Mouse (Mus musculus) ES-E14 (cell line): ENCODE data around the gene Nlrp6. TPM values are rescaled to one million over a fixed set of nuclear protein-coding genes. Genes with fewer than 3 reads are reported as not detected.

Source experiments
- DNase-seq: peaks from one replicate; pipeline ENCODE4 v3.0.0-alpha.2; 2013; ENCODE audit warnings: low read depth, low spot score
- H3K27ac ChIP-seq: 2 replicates; pipeline ENCODE4 v1.5.1; 2012; ENCODE audit warnings: low read depth, mild to moderate bottlenecking, low read length, moderate library complexity, mixed read lengths; ENCODE audit not compliant: poor library complexity, insufficient read depth, severe bottlenecking
- H3K36me3 ChIP-seq: 2 replicates; pipeline ENCODE4 v1.6.1; 2012; ENCODE audit warnings: mild to moderate bottlenecking, low read length, moderate library complexity, mixed read lengths; ENCODE audit not compliant: control insufficient read depth, poor library complexity, insufficient read depth, severe bottlenecking
- H3K4me1 ChIP-seq, 2 experiments: fragments of 150-350 bp in 1 of 2; sonication (generic) in 1 of 2; 2 replicates each; pipeline ENCODE4 v1.6.1; 2012; ENCODE audit warnings: low read length in 2 of 2, mild to moderate bottlenecking in 1 of 2, mixed read lengths in 1 of 2; ENCODE audit not compliant: control insufficient read depth in 2 of 2, insufficient read depth in 2 of 2, poor library complexity in 1 of 2
- H3K4me3 ChIP-seq, 2 experiments: fragments of 150-350 bp in 1 of 2; sonication (generic) in 1 of 2; 2 replicates each; pipeline ENCODE4 v1.5.1; 2012; ENCODE audit warnings: low read length in 2 of 2, low read depth in 1 of 2, mild to moderate bottlenecking in 1 of 2, mixed read lengths in 1 of 2; ENCODE audit not compliant: insufficient read depth in 1 of 2, poor library complexity in 1 of 2, severe bottlenecking in 1 of 2
- H3K9ac ChIP-seq: 2 replicates; pipeline ENCODE4 v1.6.1; 2012; ENCODE audit warnings: low read depth, mild to moderate bottlenecking, low read length, mixed read lengths; ENCODE audit not compliant: poor library complexity, insufficient read depth, severe bottlenecking
- H3K9me3 ChIP-seq: fragments of 150-350 bp; sonication (generic); 2 replicates; pipeline ENCODE4 v1.6.1; 2012; ENCODE audit warnings: low read depth, mild to moderate bottlenecking, low read length; ENCODE audit not compliant: control insufficient read depth, insufficient read depth
- CHD2 ChIP-seq: IDR thresholded peaks from 2 replicates; pipeline ENCODE4 v1.6.1; 2014; ENCODE audit warnings: mild to moderate bottlenecking, low read depth, low read length, inconsistent platforms
- HCFC1 ChIP-seq: IDR thresholded peaks from 2 replicates; pipeline ENCODE4 v1.6.1; 2012; ENCODE audit warnings: low read length, inconsistent platforms, borderline replicate concordance; ENCODE audit not compliant: insufficient read depth
- MAFK ChIP-seq: IDR thresholded peaks from 2 replicates; pipeline ENCODE4 v1.6.1; 2014; ENCODE audit warnings: mild to moderate bottlenecking, low read depth, low read length, inconsistent platforms; ENCODE audit not compliant: insufficient read depth
- ZC3H11A ChIP-seq: IDR thresholded peaks from 2 replicates; pipeline ENCODE4 v1.6.1; 2012; ENCODE audit warnings: low read depth, mild to moderate bottlenecking, inconsistent platforms, low read length, borderline replicate concordance
- ZNF384 ChIP-seq: IDR thresholded peaks from 2 replicates; pipeline ENCODE4 v1.6.1; 2012; ENCODE audit warnings: low read depth, low read length, inconsistent platforms
- in situ Hi-C, 2 experiments: fragments of 600-800 bp; cut with MboI; formaldehyde crosslinking; loops; one replicate each; pipeline ENCODE4 v1.15.1; 2025; ENCODE audit warnings: low sequenced_read_pairs in 2 of 2, inconsistent platforms in 1 of 2; ENCODE audit not compliant: unreplicated experiment in 2 of 2
- total RNA-seq: library from RNA; depleted of rRNA; stranded (reverse); fragments of 300-350 nt; gene quantifications from 2 replicates; pipeline ENCODE4 v1.2.3, GENCODE M21; 2012

Gene Nlrp6
- total RNA-seq, 1 experiment: 0.27 TPM

DNA sequence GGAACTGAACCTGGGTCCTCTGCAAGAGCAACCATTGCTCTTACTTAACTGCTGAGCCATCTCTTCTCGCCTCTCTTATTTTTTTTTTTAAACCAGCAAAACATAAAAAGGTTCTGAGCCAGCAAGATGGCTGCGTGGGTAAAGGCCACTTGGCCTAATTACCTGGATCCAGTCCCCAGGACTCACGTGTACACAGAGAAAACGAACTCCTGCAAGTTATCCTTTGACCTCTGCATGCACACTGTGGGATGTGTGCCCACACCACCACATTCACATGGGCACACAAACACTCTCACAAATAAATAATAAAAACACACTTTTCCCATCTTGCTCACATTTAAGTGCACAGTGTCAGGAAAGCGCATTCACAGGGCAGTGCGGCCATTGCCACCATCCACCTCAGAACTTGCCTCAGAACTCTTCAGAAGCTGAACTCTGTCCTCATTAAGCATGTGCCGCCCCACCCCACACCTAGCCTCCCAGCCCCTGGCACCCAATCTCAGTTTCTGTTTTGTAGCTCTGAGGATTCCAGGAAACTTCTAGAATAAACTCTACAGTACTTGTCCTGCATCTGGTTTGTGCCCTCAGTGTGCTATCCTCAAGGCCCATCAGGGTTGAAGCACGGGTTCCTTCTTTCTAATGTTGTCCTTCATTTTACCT is 6.5 kb upstream of the Nlrp6 start:
- in situ Hi-C loops: no loop called here
- TF ChIP-seq CHD2 (no peak), HCFC1 (no peak), ZNF384 (no peak), MAFK (no peak), ZC3H11A (no peak)
- Histone ChIP-seq H3K9ac (no peak overlapping the region), H3K4me3 (no peak overlapping the region), H3K4me1 (peaks cover 2 to 7% of the 10 kb centered on the region in 2 experiments; a peak in 3 of 4 replicates), H3K27ac (no peak overlapping the region), H3K36me3 (no peaks in the 10 kb centered on the region), H3K9me3 (no peaks in the 10 kb centered on the region)
- no peak for DNase-seq

DNA sequence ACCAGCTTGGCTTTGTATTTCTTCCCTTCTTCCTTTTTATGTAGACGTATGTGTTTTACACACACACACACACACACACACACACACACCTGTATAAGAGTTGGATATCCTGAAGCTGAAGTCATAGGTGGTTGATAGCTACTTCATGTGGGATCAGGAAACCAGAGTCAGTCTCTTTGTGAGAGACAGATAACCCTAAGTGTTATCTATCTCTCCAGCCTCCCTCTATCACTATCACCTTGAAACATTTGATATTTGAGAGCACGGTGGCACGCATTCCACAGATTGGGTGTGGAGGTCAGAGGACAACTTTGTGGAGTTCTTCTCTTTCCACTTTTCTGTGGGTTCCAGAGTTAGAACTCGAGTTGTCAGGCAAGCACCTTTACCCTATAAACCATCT is 791 bp upstream of the Nlrp6 start:
- no peak for DNase-seq
- no peak for TF ChIP-seq MAFK
- TF ChIP-seq HCFC1: no peak
- no peak for TF ChIP-seq ZC3H11A
- no peak for TF ChIP-seq CHD2
- no peak for TF ChIP-seq ZNF384

DNA sequence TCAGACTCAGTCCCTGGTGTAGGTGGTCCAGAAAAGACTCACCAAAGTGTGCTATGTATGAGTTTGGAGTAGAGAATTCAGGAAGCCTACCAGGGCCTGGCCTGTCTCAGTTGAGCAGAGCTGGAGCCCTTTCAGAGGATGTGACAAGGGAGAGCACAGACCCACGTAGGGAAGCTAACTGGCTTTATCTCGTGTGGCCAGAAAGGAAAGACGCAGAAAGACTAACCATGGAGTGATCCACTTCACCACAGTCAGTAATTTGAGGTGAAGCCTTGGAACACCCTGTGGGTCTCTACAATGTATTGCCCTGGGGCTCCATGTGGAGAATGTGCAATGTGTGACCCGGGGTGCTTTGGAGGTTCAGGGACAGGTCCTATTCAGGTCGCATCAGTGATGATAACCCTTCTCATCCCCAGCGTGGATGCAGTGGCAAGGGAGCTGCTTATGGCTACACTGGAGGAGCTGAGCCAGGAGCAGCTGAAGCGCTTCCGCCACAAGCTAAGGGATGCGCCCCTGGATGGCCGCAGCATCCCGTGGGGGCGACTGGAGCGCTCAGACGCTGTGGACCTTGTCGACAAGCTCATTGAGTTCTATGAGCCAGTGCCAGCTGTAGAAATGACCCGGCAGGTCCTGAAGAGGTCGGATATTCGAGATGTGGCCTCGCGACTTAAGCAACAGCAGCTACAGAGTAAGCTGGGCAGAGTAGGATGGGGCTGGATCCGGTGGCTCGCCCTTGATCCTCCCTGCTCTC is 698 bp downstream of the Nlrp6 start:
- peak overlapping the region; percentile 13 to 32; a peak in 2 of 4 replicates for H3K4me3 ChIP-seq

More for the DNA sequence above, 791 bp upstream of the Nlrp6 start:
- H3K4me3 ChIP-seq: no peak overlapping the region
- no peaks in the 10 kb centered on the region for H3K9me3 ChIP-seq
- no peak overlapping the region for H3K9ac ChIP-seq
- in situ Hi-C loops: no loop called here
- H3K27ac ChIP-seq: no peak overlapping the region
- no peaks in the 10 kb centered on the region for H3K4me1 ChIP-seq
- H3K36me3 ChIP-seq: no peaks in the 10 kb centered on the region

DNA sequence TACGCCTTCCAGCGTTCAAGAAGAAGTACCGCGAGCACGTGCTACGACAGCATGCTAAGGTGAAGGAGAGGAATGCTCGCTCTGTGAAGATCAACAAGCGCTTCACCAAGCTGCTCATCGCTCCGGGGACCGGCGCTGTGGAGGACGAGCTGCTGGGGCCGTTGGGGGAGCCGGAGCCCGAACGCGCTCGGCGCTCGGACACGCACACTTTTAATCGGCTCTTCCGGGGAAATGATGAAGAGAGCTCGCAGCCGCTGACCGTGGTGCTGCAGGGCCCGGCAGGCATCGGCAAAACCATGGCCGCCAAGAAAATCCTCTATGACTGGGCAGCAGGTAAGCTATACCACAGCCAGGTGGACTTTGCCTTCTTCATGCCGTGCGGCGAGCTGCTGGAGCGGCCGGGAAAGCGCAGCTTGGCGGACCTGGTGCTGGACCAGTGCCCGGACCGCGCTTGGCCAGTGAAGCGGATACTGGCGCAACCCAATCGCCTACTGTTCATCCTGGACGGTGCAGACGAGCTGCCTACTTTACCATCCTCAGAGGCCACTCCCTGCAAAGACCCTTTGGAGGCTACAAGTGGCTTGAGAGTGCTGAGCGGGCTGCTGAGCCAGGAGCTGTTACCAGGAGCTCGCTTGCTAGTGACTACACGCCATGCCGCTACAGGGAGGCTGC is 1.8 kb downstream of the Nlrp6 start:
- Histone ChIP-seq H3K4me1 (no peaks in the 10 kb centered on the region), H3K9me3 (no peaks in the 10 kb centered on the region), H3K9ac (no peak overlapping the region), H3K27ac (no peak overlapping the region), H3K36me3 (no peaks in the 10 kb centered on the region), H3K4me3 (peak overlapping the region; percentile 50 to 71)
- no peak for TF ChIP-seq ZC3H11A
- no peak for TF ChIP-seq ZNF384
- no peak for TF ChIP-seq HCFC1
- no peak for TF ChIP-seq CHD2
- TF ChIP-seq MAFK: no peak
- in situ Hi-C loops: no loop called here
- DNase-seq: no peak

More for the DNA sequence above, 698 bp downstream of the Nlrp6 start:
- no peaks in the 10 kb centered on the region for H3K36me3 ChIP-seq
- H3K27ac ChIP-seq: no peak overlapping the region
- H3K9ac ChIP-seq: no peak overlapping the region
- in situ Hi-C loops: no loop called here
- H3K4me1 ChIP-seq: no peaks in the 10 kb centered on the region
- TF ChIP-seq CHD2 (no peak), HCFC1 (no peak), ZC3H11A (no peak), ZNF384 (no peak), MAFK (no peak)
- DNase-seq: no peak
- no peaks in the 10 kb centered on the region for H3K9me3 ChIP-seq
